Mouse (Mus musculus) heart, postnatal 0 days (tissue): Measurements from ENCODE around the gene Pigw. TPM values are rescaled to one million over a fixed set of nuclear protein-coding genes. Genes with fewer than 3 reads are reported as not detected.

Experiments
- ATAC-seq: fragments of 200-750 bp; cut with Nextera tagmentation; 2 replicates; pipeline ENCODE4 v1.8.0; 2017; ENCODE audit warnings: low read depth, moderate number of reproducible peaks, moderate library complexity; ENCODE audit not compliant: insufficient read depth
- DNase-seq: peaks from one replicate; pipeline ENCODE4 v3.0.0-alpha.2; 2016; ENCODE audit warnings: low spot score
- H3K27ac ChIP-seq: fragments of 300-500 bp; sonication (generic); 2 replicates; pipeline ENCODE4 v1.5.1; 2014; ENCODE audit warnings: low read depth, mild to moderate bottlenecking
- H3K27me3 ChIP-seq: fragments of 300-500 bp; sonication (generic); 2 replicates; pipeline ENCODE4 v1.6.1; 2014; ENCODE audit warnings: low read length, mixed read lengths; ENCODE audit not compliant: control insufficient read depth, insufficient read depth
- H3K36me3 ChIP-seq: fragments of 300-500 bp; sonication (generic); replicated peaks from 2 replicates; pipeline ENCODE4 v1.6.1; 2014; ENCODE audit warnings: low read length, mixed read lengths; ENCODE audit not compliant: control insufficient read depth, insufficient read depth
- H3K4me1 ChIP-seq: fragments of 300-500 bp; sonication (generic); 2 replicates; pipeline ENCODE4 v1.6.1; 2014; ENCODE audit warnings: antibody characterized with exemption; ENCODE audit not compliant: control insufficient read depth, insufficient read depth
- H3K4me2 ChIP-seq: fragments of 300-500 bp; sonication (generic); 2 replicates; pipeline ENCODE4 v1.6.1; 2014; ENCODE audit warnings: low read depth, mild to moderate bottlenecking, low read length, moderate library complexity
- H3K4me3 ChIP-seq: fragments of 300-500 bp; sonication (generic); 2 replicates; pipeline ENCODE4 v1.5.1; 2014; ENCODE audit warnings: low read depth, low read length
- H3K9ac ChIP-seq: fragments of 300-500 bp; sonication (generic); replicated peaks from 2 replicates; pipeline ENCODE4 v1.6.1; 2014; ENCODE audit warnings: low read depth, low read length, mixed read lengths
- H3K9me3 ChIP-seq: fragments of 300-500 bp; sonication (generic); replicated peaks from 2 replicates; pipeline ENCODE4 v1.6.1; 2016; ENCODE audit warnings: low read length; ENCODE audit not compliant: control insufficient read depth
- CTCF ChIP-seq: IDR thresholded peaks from 2 replicates; pipeline ENCODE4 v1.5.1; 2016; ENCODE audit warnings: antibody characterized with exemption, control low read depth, low read depth
- EP300 ChIP-seq: IDR thresholded peaks from 2 replicates; pipeline ENCODE4 v1.6.1; 2016; ENCODE audit warnings: antibody characterized with exemption, low read depth
- WGBS: fragments of 180-500 bp; shearing (Covaris S2); extraction: QIAGEN DNeasy Blood & Tissue Kit; methylation state at CpG from one replicate; pipeline ENCODE4 v1.1.7; 2014; 5-methylcytosine and 5-hydroxymethylcytosine counted together
- polyA plus RNA-seq: library from polyadenylated mRNA; unstranded; fragments of >200 nt; fragmentation: Nextera tagmentation; extraction: Ambion mirVana; gene quantifications from 2 replicates; pipeline ENCODE4 v1.2.1, GENCODE M21; 2015
- total RNA-seq: library from RNA; depleted of rRNA; stranded (reverse); fragments of >200 nt; gene quantifications from 2 replicates; pipeline ENCODE4 v1.2.3, GENCODE M21; 2014; ENCODE audit warnings: low replicate concordance

Gene Pigw
- total and polyA plus RNA-seq, 2 experiments from 2014 or later, result 2.1 to 2.5 TPM

DNA sequence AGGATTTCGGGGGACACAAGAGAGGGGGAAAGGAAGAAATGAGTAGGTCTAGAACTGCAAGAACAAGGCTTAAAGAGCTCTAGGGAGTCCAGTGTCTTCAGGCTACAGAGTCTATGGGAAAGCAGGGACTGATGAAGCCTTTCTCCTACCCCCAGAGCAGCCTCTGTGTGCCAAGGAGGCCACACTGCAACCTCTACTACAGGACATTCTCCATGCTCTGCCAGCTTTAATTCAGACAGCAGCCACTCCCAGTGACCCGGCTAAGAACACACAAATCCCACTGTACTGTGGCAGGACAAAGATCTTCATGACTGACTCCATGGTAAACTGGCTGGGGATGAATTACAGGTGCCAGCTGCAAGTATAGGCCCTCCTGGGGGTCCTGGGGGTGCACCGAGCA lies 27.0 kb upstream of the Pigw start:
- Histone ChIP-seq H3K36me3 (peaks cover 96% of the 10 kb centered on the region), H3K4me3 (no peak overlapping the region), H3K27ac (no peak overlapping the region), H3K27me3 (no peaks in the 10 kb centered on the region), H3K4me2 (no peak overlapping the region), H3K4me1 (no peaks in the 10 kb centered on the region), H3K9ac (no peak overlapping the region), H3K9me3 (no peaks in the 10 kb centered on the region)
- TF ChIP-seq EP300, result no peak
- no peak for TF ChIP-seq CTCF
- DNase-seq, result no peak
- WGBS, result 81% methylated on average over 3 of the region's 3 CpGs
- ATAC-seq, result no peak

GRCm38 (mm10) chr11:84904597-84905144 lies 24.6 kb upstream of the Pigw start:
- no peak overlapping the region for H3K9ac ChIP-seq
- DNase-seq, result no peak
- 74% methylated on average over 9 of the region's 9 CpGs for WGBS
- H3K27me3 ChIP-seq, result no peaks in the 10 kb centered on the region
- H3K36me3 ChIP-seq, result peaks cover 98% of the 10 kb centered on the region
- H3K4me3 ChIP-seq, result no peak overlapping the region
- TF ChIP-seq CTCF, result no peak
- TF ChIP-seq EP300, result no peak
- H3K27ac ChIP-seq, result no peak overlapping the region
- H3K4me1 ChIP-seq, result no peaks in the 10 kb centered on the region
- H3K9me3 ChIP-seq, result no peaks in the 10 kb centered on the region
- no peak for ATAC-seq
- no peak overlapping the region for H3K4me2 ChIP-seq

DNA sequence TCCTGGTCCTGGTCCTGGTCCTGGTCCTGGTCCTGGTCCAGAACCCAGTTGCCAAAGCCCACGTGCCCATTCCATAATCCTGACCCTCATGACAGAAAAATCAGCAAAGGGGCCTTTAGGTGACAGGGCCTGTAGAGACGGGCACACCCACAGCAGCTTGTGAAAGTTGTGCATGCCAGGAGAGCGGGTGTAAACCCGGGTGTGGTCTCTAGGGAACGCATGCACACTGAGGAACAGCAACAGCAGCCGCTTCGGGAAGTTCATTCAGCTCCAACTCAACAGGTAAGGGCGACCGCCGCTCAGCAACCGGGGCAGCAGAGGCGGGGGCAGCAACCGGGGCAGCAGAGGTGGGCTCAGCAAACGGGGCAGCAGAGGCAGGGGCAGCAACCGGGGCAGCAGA lies 13.0 kb upstream of the Pigw start:
- ATAC-seq (no peak), DNase-seq (no peak)
- Histone ChIP-seq H3K27ac (no peak overlapping the region), H3K4me2 (no peak overlapping the region), H3K9ac (no peak overlapping the region), H3K4me3 (no peak overlapping the region), H3K36me3 (peaks cover 78% of the 10 kb centered on the region), H3K9me3 (no peaks in the 10 kb centered on the region), H3K27me3 (no peaks in the 10 kb centered on the region), H3K4me1 (no peaks in the 10 kb centered on the region)
- TF ChIP-seq EP300 (no peak), CTCF (no peak)
- 91% methylated on average over 15 of the region's 15 CpGs for WGBS

- TF ChIP-seq CTCF, result no peak
- TF ChIP-seq EP300, result no peak
- H3K36me3 ChIP-seq, result peaks cover 77% of the 10 kb centered on the region
- WGBS, result 89% methylated on average over 7 of the region's 7 CpGs
These were observed 11.6 kb upstream of the Pigw start for GRCm38 (mm10) chr11:84891705-84892104.

DNA sequence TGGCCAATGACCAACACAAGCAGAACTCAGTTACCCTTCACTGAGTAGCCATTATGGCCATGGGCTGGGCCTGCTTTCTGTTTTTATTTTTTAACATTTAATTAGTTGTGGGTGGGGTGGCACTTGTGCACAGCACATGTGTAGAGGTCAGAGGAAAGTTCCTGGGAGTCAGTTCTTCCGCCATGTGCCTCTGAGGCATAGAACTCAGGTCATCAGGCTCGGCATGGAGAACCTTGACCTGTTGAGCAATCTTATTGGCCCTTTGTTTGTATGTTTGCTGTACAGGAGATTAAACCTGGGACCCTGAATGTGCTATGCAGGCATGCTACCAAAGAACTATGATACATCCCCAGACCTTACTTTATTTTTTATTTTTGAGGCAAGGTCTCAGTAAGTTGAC lies 9.4 kb upstream of the Pigw start:
- Histone ChIP-seq H3K27ac (no peak overlapping the region), H3K4me3 (no peak overlapping the region), H3K27me3 (no peaks in the 10 kb centered on the region), H3K9me3 (no peaks in the 10 kb centered on the region), H3K36me3 (peaks cover 77% of the 10 kb centered on the region), H3K9ac (no peak overlapping the region), H3K4me2 (no peak overlapping the region), H3K4me1 (no peaks in the 10 kb centered on the region)
- TF ChIP-seq CTCF (no peak), EP300 (no peak)
- WGBS, result 92% methylated on average over 2 of the region's 2 CpGs
- DNase-seq, result no peak
- no peak for ATAC-seq

More at GRCm38 (mm10) chr11:84891705-84892104, 11.6 kb upstream of the Pigw start:
- Histone ChIP-seq H3K9ac (no peak overlapping the region), H3K9me3 (no peaks in the 10 kb centered on the region), H3K4me3 (no peak overlapping the region), H3K4me1 (no peaks in the 10 kb centered on the region), H3K27me3 (no peaks in the 10 kb centered on the region), H3K27ac (no peak overlapping the region), H3K4me2 (no peak overlapping the region)
- DNase-seq (no peak), ATAC-seq (no peak)

DNA sequence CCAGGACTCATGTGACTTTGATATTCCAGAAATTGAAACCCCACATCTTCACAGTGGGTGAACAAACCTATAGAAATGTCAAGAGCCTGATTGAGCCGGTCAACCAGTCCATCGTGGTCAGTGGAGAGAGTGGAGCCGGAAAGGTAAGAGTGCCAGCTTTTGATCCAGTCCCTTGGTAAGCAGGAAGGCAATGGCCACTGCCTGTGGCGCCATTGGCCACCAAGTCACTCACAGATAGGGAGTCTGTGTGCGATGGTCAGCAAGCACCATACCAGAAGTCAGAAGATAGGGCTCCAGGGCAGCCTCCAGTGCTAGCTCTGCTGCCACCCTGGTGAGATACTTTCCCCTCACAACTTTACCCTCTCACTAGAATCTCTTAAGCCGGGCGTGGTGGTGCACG lies 7.9 kb upstream of the Pigw start:
- ATAC-seq (no peak), DNase-seq (no peak)
- Histone ChIP-seq H3K27me3 (no peaks in the 10 kb centered on the region), H3K4me2 (no peak overlapping the region), H3K9me3 (no peaks in the 10 kb centered on the region), H3K4me1 (no peaks in the 10 kb centered on the region), H3K4me3 (no peak overlapping the region), H3K9ac (no peak overlapping the region), H3K36me3 (peaks cover 82% of the 10 kb centered on the region), H3K27ac (no peak overlapping the region)
- TF ChIP-seq CTCF (no peak), EP300 (no peak)
- WGBS, result 95% methylated on average over 8 of the region's 8 CpGs
